Mouse (Mus musculus) layer of hippocampus, adult 2 months (tissue): ENCODE data around the gene Epb41. TPM values are rescaled to one million over a fixed set of nuclear protein-coding genes. Genes with fewer than 3 reads are reported as not detected.

Source experiments
- DNase-seq, 2 experiments: peaks; one replicate each; pipeline ENCODE4 v3.0.0; 2022; ENCODE audit warnings: low spot score in 2 of 2
- H3K27ac ChIP-seq: fragments of 200-600 bp; 2 replicates; pipeline ENCODE4 v1.8.1; 2022
- H3K4me3 ChIP-seq: fragments of 200-600 bp; 2 replicates; pipeline ENCODE4 v1.8.1; 2022; ENCODE audit warnings: mild to moderate bottlenecking
- CTCF ChIP-seq: fragments of 200-600 bp; conservative IDR thresholded peaks from 2 replicates; pipeline ENCODE4 v1.8.1; 2022; ENCODE audit warnings: antibody characterized with exemption, mild to moderate bottlenecking, moderate library complexity
- total RNA-seq, 2 experiments: library from RNA; stranded (reverse); gene quantifications; 2 replicates each; pipeline ENCODE4 v1.2.3; 2021

Gene Epb41
- total RNA-seq, 2 experiments from 2014 or later = 21.5 to 23.2 TPM

GRCm38 (mm10) chr4:132007123-132007522, 68.0 kb downstream of the Epb41 start:
- DNase-seq = no peak
- no peak for TF ChIP-seq CTCF
- H3K4me3 ChIP-seq = no peak overlapping the region

GRCm38 (mm10) chr4:131998641-131999040, 76.5 kb downstream of the Epb41 start:
- DNase-seq = no peak
- TF ChIP-seq CTCF = no peak
- Histone ChIP-seq H3K4me3 (no peak overlapping the region), H3K27ac (no peak overlapping the region)

More at GRCm38 (mm10) chr4:132007123-132007522, 68.0 kb downstream of the Epb41 start:
- H3K27ac ChIP-seq = no peak overlapping the region

GRCm38 (mm10) chr4:131997476-131997875, 77.6 kb downstream of the Epb41 start:
- DNase-seq = no peak
- no peak for TF ChIP-seq CTCF
- H3K27ac ChIP-seq = peak overlapping the region; percentile 5; the same call in 1 of the 2 replicates
- H3K4me3 ChIP-seq = no peak overlapping the region

GRCm38 (mm10) chr4:131996985-131997384, 78.1 kb downstream of the Epb41 start:
- peak; percentile 68 for TF ChIP-seq CTCF
- no peak for DNase-seq
- Histone ChIP-seq H3K27ac (peak overlapping the region; percentile 5; the same call in 1 of the 2 replicates), H3K4me3 (no peak overlapping the region)

- DNase-seq = peak in 1 of 2 experiments; percentile 24
- no peak for TF ChIP-seq CTCF
- H3K27ac ChIP-seq = no peak overlapping the region
- no peak overlapping the region for H3K4me3 ChIP-seq
Measured at GRCm38 (mm10) chr4:131993792-131994191, 81.3 kb downstream of the Epb41 start.

GRCm38 (mm10) chr4:131982881-131983538, 92.1 kb downstream of the Epb41 start:
- no peak for DNase-seq
- Histone ChIP-seq H3K27ac (no peak overlapping the region), H3K4me3 (no peak overlapping the region)
- no peak for TF ChIP-seq CTCF

GRCm38 (mm10) chr4:131981755-131982154, 93.4 kb downstream of the Epb41 start:
- peak; percentile 56 for TF ChIP-seq CTCF
- no peak overlapping the region for H3K27ac ChIP-seq
- no peak for DNase-seq
- H3K4me3 ChIP-seq = no peak overlapping the region

- Histone ChIP-seq H3K4me3 (no peak overlapping the region), H3K27ac (no peak overlapping the region)
- DNase-seq = peak; percentile 68 to 85
- peak; percentile 99 for TF ChIP-seq CTCF
Measured at GRCm38 (mm10) chr4:131977201-131977600, 97.9 kb downstream of the Epb41 start.

GRCm38 (mm10) chr4:131970244-131970853, 104.8 kb downstream of the Epb41 start:
- Histone ChIP-seq H3K4me3 (no peak overlapping the region), H3K27ac (no peak overlapping the region)
- peak; percentile 32 to 60 for DNase-seq
- no peak for TF ChIP-seq CTCF

- no peak for DNase-seq
- H3K27ac ChIP-seq = no peak overlapping the region
- H3K4me3 ChIP-seq = no peak overlapping the region
- peak; percentile 61 for TF ChIP-seq CTCF
Measured at GRCm38 (mm10) chr4:131968873-131969272, 106.2 kb downstream of the Epb41 start.

- no peak for TF ChIP-seq CTCF
- no peak for DNase-seq
- H3K27ac ChIP-seq = no peak overlapping the region
- no peak overlapping the region for H3K4me3 ChIP-seq
Measured at GRCm38 (mm10) chr4:131957161-131957560, 118.0 kb downstream of the Epb41 start.

- H3K27ac ChIP-seq = no peak overlapping the region
- no peak for DNase-seq
- no peak for TF ChIP-seq CTCF
- no peak overlapping the region for H3K4me3 ChIP-seq
Measured at GRCm38 (mm10) chr4:131950657-131951056, 124.5 kb downstream of the Epb41 start.

GRCm38 (mm10) chr4:131949903-131950302, 125.2 kb downstream of the Epb41 start:
- TF ChIP-seq CTCF = no peak
- no peak overlapping the region for H3K27ac ChIP-seq
- DNase-seq = no peak
- H3K4me3 ChIP-seq = no peak overlapping the region

GRCm38 (mm10) chr4:131947848-131948247, 127.3 kb downstream of the Epb41 start:
- TF ChIP-seq CTCF = no peak
- no peak overlapping the region for H3K4me3 ChIP-seq
- no peak for DNase-seq
- no peak overlapping the region for H3K27ac ChIP-seq
